Mouse (Mus musculus) lung, adult 18-20 months (tissue): ENCODE results near the gene Lsm5.

ENCODE experiments used
- DNase-seq, 2 experiments: peaks; one replicate each; pipeline ENCODE4 v3.0.0; 2022; ENCODE audit warnings: mixed read lengths in 2 of 2

The Lsm5 gene

GRCm38 (mm10) chr6:56703931-56704900, at the start of gene Lsm5:
Lsm5 (minus strand) TSS chr6:56704710.
- peak; percentile 85 to 90 for DNase-seq

GRCm38 (mm10) chr6:56753719-56754118, 49.2 kb upstream of the Lsm5 start:
- no peak for DNase-seq

GRCm38 (mm10) chr6:56745950-56746543, 41.5 kb upstream of the Lsm5 start:
- DNase-seq: peak in 1 of 2 experiments; percentile 7

- no peak for DNase-seq
Measured at GRCm38 (mm10) chr6:56732545-56732944, 28.0 kb upstream of the Lsm5 start.

GRCm38 (mm10) chr6:56720877-56721276, 16.4 kb upstream of the Lsm5 start:
- DNase-seq: no peak

GRCm38 (mm10) chr6:56719071-56719470, 14.6 kb upstream of the Lsm5 start:
- DNase-seq: no peak

GRCm38 (mm10) chr6:56715270-56715666, 10.8 kb upstream of the Lsm5 start:
- peak; percentile 50 to 56 for DNase-seq

- DNase-seq: peak; percentile 99
Measured at GRCm38 (mm10) chr6:56714574-56715269, 10.2 kb upstream of the Lsm5 start, which contains the start of gene Avl9. Avl9 (plus strand) TSS chr6:56714899.

GRCm38 (mm10) chr6:56714186-56714573, 9.7 kb upstream of the Lsm5 start:
- DNase-seq: no peak

- peak in 1 of 2 experiments; percentile 4 for DNase-seq
Measured at GRCm38 (mm10) chr6:56692445-56692844, 12.1 kb downstream of the Lsm5 start.

- peak; percentile 42 to 74 for DNase-seq
Measured at GRCm38 (mm10) chr6:56691205-56691604, 13.3 kb downstream of the Lsm5 start.

- no peak for DNase-seq
Measured at GRCm38 (mm10) chr6:56688238-56688637, 16.3 kb downstream of the Lsm5 start.

GRCm38 (mm10) chr6:56664410-56664809, 40.1 kb downstream of the Lsm5 start:
- DNase-seq: no peak

GRCm38 (mm10) chr6:56655393-56655792, 49.1 kb downstream of the Lsm5 start:
- DNase-seq: no peak

- DNase-seq: no peak
Measured at GRCm38 (mm10) chr6:56652121-56652592, 52.4 kb downstream of the Lsm5 start.
